Mouse (Mus musculus) heart, postnatal 25 days (tissue): Measurements from ENCODE around the gene Gm20431. TPM values are rescaled to one million over a fixed set of nuclear protein-coding genes. Genes with fewer than 3 reads are reported as not detected.
"Not testable (repeated sequence)": the region's sequence is repeated elsewhere in the genome, so short reads cannot be mapped to it uniquely, and the experiment has no call there.

Experiments used
- DNase-seq: peaks from one replicate; pipeline ENCODE4 v3.0.0; 2022; ENCODE audit warnings: low spot score
- intact Hi-C: fragments of 180-260 bp; cut with DNase I; formaldehyde crosslinking; loops from one replicate; pipeline ENCODE4 v1.15.1; 2025
- total RNA-seq, 2 experiments: library from RNA; stranded (reverse); gene quantifications; 2 replicates each; pipeline ENCODE4 v1.2.3; 2021

Gene Gm20431
- total RNA-seq, 2 experiments from 2014 or later, result 18.0 to 18.4 TPM

DNA sequence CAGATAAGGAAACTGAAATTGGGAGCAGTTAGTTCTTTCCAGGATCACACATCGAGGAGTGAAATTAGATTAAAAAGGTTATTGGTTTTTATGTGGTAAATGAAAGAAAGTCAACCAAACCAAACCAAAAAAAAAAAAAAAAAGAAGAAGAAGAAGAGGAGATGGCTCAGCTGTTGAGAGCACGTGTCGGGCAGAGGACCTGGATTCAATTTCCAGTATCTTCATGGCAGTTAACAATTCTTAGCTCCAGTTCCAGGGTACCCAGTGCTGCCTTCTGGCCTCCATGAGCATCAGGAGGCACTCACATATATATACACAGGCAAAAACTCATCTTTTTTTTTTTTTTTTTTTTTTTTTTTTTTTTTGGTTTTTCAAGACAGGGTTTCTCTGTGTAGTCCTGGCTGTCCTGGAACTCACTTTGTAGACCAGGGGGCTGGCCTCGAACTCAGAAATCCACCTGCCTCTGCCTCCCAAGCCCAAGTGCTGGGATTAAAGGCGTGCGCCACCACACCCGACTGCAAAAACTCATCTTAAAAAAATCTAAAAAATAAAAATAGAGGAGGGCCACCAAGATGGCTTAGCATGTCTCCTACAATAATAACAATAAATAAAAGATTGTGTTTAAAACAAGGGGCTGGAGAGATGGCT is 26.3 kb downstream of the Gm20431 start:
- intact Hi-C loops, result no loop called here

DNA sequence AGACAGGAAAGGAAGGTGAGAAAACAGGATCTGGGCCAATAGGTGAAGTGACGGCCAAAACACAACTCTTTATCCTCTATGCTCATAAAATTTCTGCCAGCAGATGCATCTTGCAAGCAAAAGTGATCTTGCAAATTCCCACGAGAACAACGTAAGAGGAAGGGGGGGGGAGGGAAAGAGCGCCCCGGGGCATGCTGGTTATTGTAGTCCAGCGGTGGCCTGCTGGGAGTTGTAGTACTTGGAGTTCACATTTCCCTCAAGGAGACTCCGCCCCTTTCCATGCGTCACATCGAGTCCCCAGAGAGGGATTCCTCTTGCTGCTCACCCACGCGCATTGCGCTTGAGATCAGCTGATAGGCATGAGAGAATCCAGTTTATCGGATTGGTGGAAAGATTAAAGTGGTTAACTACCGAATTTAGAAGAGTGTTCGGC is 26.9 kb downstream of the Gm20431 start:
- intact Hi-C loops, result no loop called here
- peak; percentile 90 for DNase-seq

More for the DNA sequence above, 26.3 kb downstream of the Gm20431 start:
- no peak for DNase-seq

- intact Hi-C loops, result no loop called here
- DNase-seq, result no peak
Observed at GRCm38 (mm10) chr2:167633537-167633872, 27.8 kb downstream of the Gm20431 start.

GRCm38 (mm10) chr2:167632731-167633536 is 28.4 kb downstream of the Gm20431 start:
- intact Hi-C loops, result no loop called here
- DNase-seq, result no peak

GRCm38 (mm10) chr2:167631591-167632448 is 29.5 kb downstream of the Gm20431 start, which contains the start of gene Ube2v1:
Ube2v1 (minus strand) TSS chr2:167632095.
- intact Hi-C loops, result no loop called here
- peak; percentile 96 for DNase-seq

- intact Hi-C loops, result no loop called here
- DNase-seq, result no peak
Observed at GRCm38 (mm10) chr2:167631181-167631590, 30.1 kb downstream of the Gm20431 start.

GRCm38 (mm10) chr2:167630421-167630820 is 30.9 kb downstream of the Gm20431 start:
- no peak for DNase-seq
- intact Hi-C loops, result no loop called here

DNA sequence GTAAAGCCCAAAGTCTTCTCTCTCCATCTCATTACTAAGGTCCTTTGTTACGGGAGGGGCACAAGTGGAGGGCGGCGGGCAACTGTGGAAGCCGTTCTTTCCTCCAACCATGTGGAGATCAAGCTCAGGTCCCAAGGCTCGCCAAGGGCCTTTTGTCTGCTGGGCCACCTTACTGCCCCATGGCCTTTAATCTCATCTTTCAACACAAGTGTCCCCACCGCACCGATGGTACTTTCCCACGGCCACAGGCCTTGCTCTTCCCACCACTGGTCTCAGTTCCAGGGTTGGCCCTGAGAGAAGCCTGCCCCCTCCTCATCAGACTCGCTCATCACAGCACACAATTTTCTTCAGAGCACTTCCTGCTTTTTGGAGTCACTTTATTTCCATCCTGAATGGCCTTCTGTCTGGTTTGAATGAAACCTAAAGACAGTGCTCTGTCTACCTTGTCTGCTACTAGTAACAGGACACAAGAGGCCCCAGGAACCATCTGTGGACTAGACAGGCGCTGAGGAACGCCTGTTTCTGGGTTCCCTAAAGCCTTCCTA is 31.6 kb downstream of the Gm20431 start:
- DNase-seq, result no peak

DNA sequence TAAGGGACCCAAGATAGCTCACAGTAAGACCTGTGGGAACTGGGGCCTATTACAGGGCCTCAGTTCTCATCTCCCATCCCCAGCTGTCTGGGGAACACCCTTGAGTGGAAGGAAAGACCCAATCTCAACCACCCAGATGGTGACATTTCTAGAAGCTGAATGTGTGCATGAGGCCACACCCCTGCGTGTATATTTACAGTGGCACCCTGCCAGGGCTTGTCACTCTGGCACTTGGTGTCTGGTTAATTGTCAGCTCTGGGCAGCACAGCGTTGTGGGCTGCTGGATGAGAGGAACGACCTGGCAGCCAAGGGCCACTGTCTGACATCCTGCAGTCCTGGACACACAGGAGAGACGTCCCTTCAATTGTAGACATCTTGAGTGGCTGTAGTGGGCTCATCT is 32.4 kb downstream of the Gm20431 start:
- DNase-seq, result no peak
- intact Hi-C loops, result no loop called here

More for the DNA sequence above, 31.6 kb downstream of the Gm20431 start:
- intact Hi-C loops, result no loop called here

DNA sequence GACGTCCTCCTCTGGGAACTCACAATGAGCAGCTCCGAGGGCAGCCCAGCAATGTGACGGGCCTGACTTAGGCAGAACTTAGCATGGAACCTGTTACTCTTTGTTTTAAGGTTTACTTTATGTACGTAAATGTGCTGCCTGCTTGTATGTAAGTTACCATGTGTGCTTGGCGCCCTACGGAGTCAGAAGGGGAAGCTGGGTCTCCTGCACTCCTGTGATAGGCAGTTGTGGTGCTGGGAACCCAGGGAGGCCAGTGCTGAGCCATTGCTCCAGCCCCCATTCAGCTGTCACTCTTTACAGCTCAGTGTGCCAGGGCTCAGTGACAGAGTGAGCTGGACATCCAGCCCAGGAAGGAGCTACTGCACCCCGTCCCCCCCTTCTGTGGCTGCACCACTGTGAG is 34.3 kb downstream of the Gm20431 start:
- intact Hi-C loops, result no loop called here
- no peak for DNase-seq

GRCm38 (mm10) chr2:167625670-167626069 is 35.6 kb downstream of the Gm20431 start:
- intact Hi-C loops, result no loop called here
- DNase-seq, result no peak

GRCm38 (mm10) chr2:167624368-167625075 is 36.8 kb downstream of the Gm20431 start:
- intact Hi-C loops, result no loop called here
- DNase-seq, result no peak

DNA sequence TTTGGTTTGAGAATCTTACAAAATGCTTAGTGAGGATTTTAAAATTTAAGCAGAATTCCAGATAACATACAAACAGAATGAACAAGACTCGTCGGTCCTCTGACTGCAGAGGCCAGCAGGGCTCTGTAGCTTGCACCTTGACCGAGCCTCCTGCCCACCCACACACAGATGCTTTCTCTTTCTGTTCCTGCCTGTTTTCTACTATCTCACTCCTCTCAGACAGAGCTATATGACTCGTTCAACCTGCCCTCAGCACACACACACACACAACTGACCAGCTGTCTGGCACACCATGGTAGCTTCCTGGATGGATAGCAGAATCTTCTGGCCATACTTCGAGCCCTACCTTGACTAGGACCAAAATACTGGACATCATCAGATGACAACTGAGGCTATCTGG is 38.3 kb downstream of the Gm20431 start:
- intact Hi-C loops, result no loop called here
- no peak for DNase-seq

DNA sequence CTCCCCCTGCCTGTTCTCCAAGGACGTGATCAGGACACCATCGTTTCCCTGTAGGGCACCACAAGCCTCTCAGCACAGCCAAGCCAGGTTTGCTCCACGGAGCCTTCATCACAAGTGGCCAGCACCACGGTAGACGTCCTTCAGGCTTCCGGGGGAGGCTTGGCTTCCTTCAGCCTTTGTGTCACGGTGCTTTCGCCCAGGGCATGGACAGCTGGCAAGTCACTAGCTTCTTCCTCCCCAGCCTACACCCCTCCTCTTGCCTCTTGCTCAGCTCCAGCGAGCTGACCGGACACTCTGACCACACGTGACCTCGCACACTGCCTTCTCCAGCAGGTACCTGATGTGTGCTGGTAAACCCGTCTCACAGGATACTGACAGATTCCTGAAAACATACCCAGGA is 38.9 kb downstream of the Gm20431 start:
- intact Hi-C loops, result no loop called here
- DNase-seq, result no peak

- no peak for DNase-seq
- intact Hi-C loops, result no loop called here
Observed at GRCm38 (mm10) chr2:167621255-167622087, 39.8 kb downstream of the Gm20431 start.

- no peak for DNase-seq
- intact Hi-C loops, result no loop called here
Observed at GRCm38 (mm10) chr2:167617472-167617871, 43.8 kb downstream of the Gm20431 start.

DNA sequence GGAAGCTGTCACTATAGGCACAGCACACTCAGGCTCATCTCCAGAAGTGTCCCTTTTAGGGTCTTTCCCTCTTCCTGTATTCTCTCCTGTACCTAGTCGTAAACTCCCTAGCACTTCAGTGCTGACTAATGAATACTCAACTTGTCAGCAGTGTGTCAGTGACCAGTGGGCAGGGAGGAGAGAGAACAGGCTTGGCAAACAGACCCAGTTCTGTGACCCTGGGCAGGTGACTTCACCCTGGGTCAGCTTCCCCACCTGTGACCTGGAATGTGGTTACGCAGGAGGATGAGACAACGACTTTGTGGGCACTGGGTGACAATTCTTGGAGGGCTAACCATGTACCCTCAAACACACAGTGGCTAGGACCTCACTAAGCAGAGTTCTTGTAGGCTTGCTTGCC is 44.3 kb downstream of the Gm20431 start:
- intact Hi-C loops, result no loop called here
- no peak for DNase-seq

GRCm38 (mm10) chr2:167613335-167613734 is 48.0 kb downstream of the Gm20431 start:
- DNase-seq, intact Hi-C loops: not testable (repeated sequence)

DNA sequence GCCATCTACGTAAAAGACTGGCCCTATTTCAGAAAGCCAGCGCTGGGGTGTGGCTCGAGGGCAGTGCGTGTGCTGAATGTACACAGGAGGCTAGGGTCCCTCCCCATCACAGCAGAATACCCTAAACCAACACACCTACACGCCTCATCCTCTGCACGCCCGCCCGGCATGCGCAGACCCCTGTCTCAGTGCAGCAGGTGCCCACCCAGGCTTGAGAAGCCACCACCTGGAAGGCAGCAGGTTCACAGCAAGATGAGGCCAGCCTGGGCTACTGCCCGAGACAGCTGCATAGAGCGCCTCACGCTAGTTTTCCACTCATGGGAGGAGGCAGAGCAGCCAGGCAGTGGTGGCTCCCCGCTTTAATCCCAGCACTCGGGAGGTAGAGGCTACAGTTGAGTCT is 49.2 kb downstream of the Gm20431 start:
- intact Hi-C loops, result no loop called here
- DNase-seq, result no peak
